Mouse (Mus musculus): ENCODE results near the gene Il6ra. TPM values are rescaled to one million over a fixed set of nuclear protein-coding genes. Genes with fewer than 3 reads are reported as not detected.
A peak's percentile ranks its signal among the peaks of the same experiment; 100 is the strongest.

Il6ra gene
- polyA plus RNA-seq, 1 experiment from 2014 or later: 4.5 TPM

- DNase-seq (ENCODE audit: low spot score): no peak
- Histone ChIP-seq H3K36me3 (ENCODE audit: control insufficient read depth, insufficient read depth, low read length) (no peaks in the 10 kb centered on the region), H3K4me2 (replicated peaks; ENCODE audit: low read depth) (no peak overlapping the region), H3K27ac (replicated peaks) (no peak overlapping the region), H3K27me3 (ENCODE audit: control insufficient read depth, insufficient read depth, low read length) (no peaks in the 10 kb centered on the region), H3K9me3 (ENCODE audit: control insufficient read depth, low read length) (no peaks in the 10 kb centered on the region), H3K4me3 (ENCODE audit: low read depth, low read length) (no peak overlapping the region), H3K9ac (ENCODE audit: low read length) (no peak overlapping the region), H3K4me1 (replicated peaks; ENCODE audit: control insufficient read depth, insufficient read depth) (no peaks in the 10 kb centered on the region)
- WGBS: 79% methylated on average over 6 of the region's 6 CpGs
- no peak for ATAC-seq (ENCODE audit: low FRiP score, low TSS enrichment)
- TF ChIP-seq CTCF (IDR thresholded peaks at IDR 0.05; ENCODE audit: low read depth): no peak
Observed at GRCm38 (mm10) chr3:89908836-89909235, 4.2 kb downstream of the Il6ra start.

- H3K4me1 ChIP-seq (replicated peaks; ENCODE audit: control insufficient read depth, insufficient read depth): no peaks in the 10 kb centered on the region
- DNase-seq (ENCODE audit: low spot score) (no peak), ATAC-seq (ENCODE audit: low FRiP score, low TSS enrichment) (no peak)
- H3K9ac ChIP-seq (ENCODE audit: low read length): no peak overlapping the region
- no peak overlapping the region for H3K4me2 ChIP-seq (replicated peaks; ENCODE audit: low read depth)
- no peak overlapping the region for H3K27ac ChIP-seq (replicated peaks)
- TF ChIP-seq CTCF (IDR thresholded peaks at IDR 0.05; ENCODE audit: low read depth): no peak
- TF ChIP-seq EP300 (optimal IDR thresholded peaks at IDR 0.05): no peak
- no peaks in the 10 kb centered on the region for H3K27me3 ChIP-seq (ENCODE audit: control insufficient read depth, insufficient read depth, low read length)
- no peak overlapping the region for H3K4me3 ChIP-seq (ENCODE audit: low read depth, low read length)
- WGBS: 70% methylated on average over 3 of the region's 3 CpGs
- H3K36me3 ChIP-seq (ENCODE audit: control insufficient read depth, insufficient read depth, low read length): no peaks in the 10 kb centered on the region
- no peaks in the 10 kb centered on the region for H3K9me3 ChIP-seq (ENCODE audit: control insufficient read depth, low read length)
Observed at GRCm38 (mm10) chr3:89907846-89908245, 5.2 kb downstream of the Il6ra start.

GRCm38 (mm10) chr3:89899511-89899908 is 13.5 kb downstream of the Il6ra start:
- H3K9me3 ChIP-seq (ENCODE audit: control insufficient read depth, low read length): no peaks in the 10 kb centered on the region
- peak overlapping the region; percentile 40; the same call in 1 of the 2 replicates for H3K27ac ChIP-seq (replicated peaks)

GRCm38 (mm10) chr3:89898870-89899510 is 14.0 kb downstream of the Il6ra start:
- H3K36me3 ChIP-seq (ENCODE audit: control insufficient read depth, insufficient read depth, low read length): no peaks in the 10 kb centered on the region
- peak overlapping the region; percentile 40; the same call in 1 of the 2 replicates for H3K27ac ChIP-seq (replicated peaks)
- ATAC-seq (ENCODE audit: low FRiP score, low TSS enrichment): no peak
- no peak for TF ChIP-seq CTCF (IDR thresholded peaks at IDR 0.05; ENCODE audit: low read depth)
- no peak for TF ChIP-seq EP300 (optimal IDR thresholded peaks at IDR 0.05)
- H3K27me3 ChIP-seq (ENCODE audit: control insufficient read depth, insufficient read depth, low read length): no peaks in the 10 kb centered on the region
- H3K4me2 ChIP-seq (replicated peaks; ENCODE audit: low read depth): no peak overlapping the region
- peaks cover 14% of the 10 kb centered on the region; the same call in 1 of the 2 replicates for H3K4me1 ChIP-seq (replicated peaks; ENCODE audit: control insufficient read depth, insufficient read depth)
- 48% methylated on average over 5 of the region's 5 CpGs for WGBS
- DNase-seq (ENCODE audit: low spot score): no peak
- no peak overlapping the region for H3K4me3 ChIP-seq (ENCODE audit: low read depth, low read length)
- H3K9ac ChIP-seq (ENCODE audit: low read length): no peak overlapping the region
- no peaks in the 10 kb centered on the region for H3K9me3 ChIP-seq (ENCODE audit: control insufficient read depth, low read length)

More at GRCm38 (mm10) chr3:89899511-89899908, 13.5 kb downstream of the Il6ra start:
- 73% methylated on average over 8 of the region's 8 CpGs for WGBS
- TF ChIP-seq CTCF (IDR thresholded peaks at IDR 0.05; ENCODE audit: low read depth): no peak
- no peak for TF ChIP-seq EP300 (optimal IDR thresholded peaks at IDR 0.05)
- H3K4me1 ChIP-seq (replicated peaks; ENCODE audit: control insufficient read depth, insufficient read depth): peaks cover 14% of the 10 kb centered on the region; the same call in 1 of the 2 replicates
- ATAC-seq (ENCODE audit: low FRiP score, low TSS enrichment) (no peak), DNase-seq (ENCODE audit: low spot score) (no peak)
- H3K9ac ChIP-seq (ENCODE audit: low read length): no peak overlapping the region
- H3K4me2 ChIP-seq (replicated peaks; ENCODE audit: low read depth): no peak overlapping the region
- H3K36me3 ChIP-seq (ENCODE audit: control insufficient read depth, insufficient read depth, low read length): no peaks in the 10 kb centered on the region
- no peak overlapping the region for H3K4me3 ChIP-seq (ENCODE audit: low read depth, low read length)
- H3K27me3 ChIP-seq (ENCODE audit: control insufficient read depth, insufficient read depth, low read length): no peaks in the 10 kb centered on the region

GRCm38 (mm10) chr3:89898011-89898410 is 15.0 kb downstream of the Il6ra start:
- H3K9ac ChIP-seq (ENCODE audit: low read length): no peak overlapping the region; the same call in 1 of the 2 replicates
- H3K4me1 ChIP-seq (replicated peaks; ENCODE audit: control insufficient read depth, insufficient read depth): peaks cover 14% of the 10 kb centered on the region; the same call in 1 of the 2 replicates
- no peak overlapping the region for H3K4me2 ChIP-seq (replicated peaks; ENCODE audit: low read depth)
- DNase-seq (ENCODE audit: low spot score): no peak
- no peak for TF ChIP-seq EP300 (optimal IDR thresholded peaks at IDR 0.05)
- H3K9me3 ChIP-seq (ENCODE audit: control insufficient read depth, low read length): no peaks in the 10 kb centered on the region
- no peak overlapping the region for H3K4me3 ChIP-seq (ENCODE audit: low read depth, low read length)
- 70% methylated on average over 10 of the region's 10 CpGs for WGBS
- H3K27ac ChIP-seq (replicated peaks): 0 out of 2 replicates have a peak overlapping the region, but pooled peaks have one; percentile 5
- ATAC-seq (ENCODE audit: low FRiP score, low TSS enrichment): no peak
- H3K36me3 ChIP-seq (ENCODE audit: control insufficient read depth, insufficient read depth, low read length): no peaks in the 10 kb centered on the region
- H3K27me3 ChIP-seq (ENCODE audit: control insufficient read depth, insufficient read depth, low read length): no peaks in the 10 kb centered on the region

GRCm38 (mm10) chr3:89897204-89897796 is 15.7 kb downstream of the Il6ra start:
- H3K36me3 ChIP-seq (ENCODE audit: control insufficient read depth, insufficient read depth, low read length): no peaks in the 10 kb centered on the region
- H3K27me3 ChIP-seq (ENCODE audit: control insufficient read depth, insufficient read depth, low read length): no peaks in the 10 kb centered on the region
- ATAC-seq (ENCODE audit: low FRiP score, low TSS enrichment): no peak
- no peaks in the 10 kb centered on the region for H3K9me3 ChIP-seq (ENCODE audit: control insufficient read depth, low read length)
- H3K4me1 ChIP-seq (replicated peaks; ENCODE audit: control insufficient read depth, insufficient read depth): peaks cover 14% of the 10 kb centered on the region; the same call in 1 of the 2 replicates
- WGBS: 62% methylated on average over 8 of the region's 8 CpGs
- no peak for TF ChIP-seq CTCF (IDR thresholded peaks at IDR 0.05; ENCODE audit: low read depth)
- TF ChIP-seq EP300 (optimal IDR thresholded peaks at IDR 0.05): no peak
- no peak overlapping the region for H3K4me3 ChIP-seq (ENCODE audit: low read depth, low read length)
- H3K9ac ChIP-seq (ENCODE audit: low read length): no peak overlapping the region
- DNase-seq (ENCODE audit: low spot score): no peak
- no peak overlapping the region for H3K4me2 ChIP-seq (replicated peaks; ENCODE audit: low read depth)
- peak overlapping the region; percentile 56; the same call in 1 of the 2 replicates for H3K27ac ChIP-seq (replicated peaks)

Data from stomach, postnatal 0 days (tissue).